Mouse (Mus musculus): ENCODE measurements at regions not wholly inside any gene's neighbourhood (a gene's known extent, or its start where the extent isn't known, plus 50 kb on each side); places are given as distances from the start of the nearest gene placed in this dataset.
A peak's percentile ranks its signal among the peaks of the same experiment; 100 is the strongest.

GRCm38 (mm10) chr15:11605677-11606076 is 206.2 kb upstream of the Tars start:
- intact Hi-C loops (cut with DNase I), result no loop called here
- H3K4me3 ChIP-seq, result no peak overlapping the region
- no peak overlapping the region for H3K27ac ChIP-seq
- TF ChIP-seq CTCF (IDR thresholded peaks at IDR 0.05), result no peak
- no peak for DNase-seq (ENCODE audit: extremely low spot score in 1 of 2, low spot score in 2 of 2)

GRCm38 (mm10) chr15:11597021-11597420 is 197.6 kb upstream of the Tars start:
- no peak overlapping the region for H3K4me3 ChIP-seq
- intact Hi-C loops (cut with DNase I), result no loop called here
- H3K27ac ChIP-seq, result no peak overlapping the region
- TF ChIP-seq CTCF (IDR thresholded peaks at IDR 0.05), result no peak
- no peak for DNase-seq (ENCODE audit: extremely low spot score in 1 of 2, low spot score in 2 of 2)

- H3K27ac ChIP-seq, result no peak overlapping the region
- intact Hi-C loops (cut with DNase I), result loop anchor here (1.0 to 5.0 kb wide), 4 partner anchors 162 to 376 kb away; partner anchors contain the start of gene Npr3
- DNase-seq (ENCODE audit: extremely low spot score in 1 of 2, low spot score in 2 of 2), result peak; percentile 12 to 16
- peak; percentile 72 for TF ChIP-seq CTCF (IDR thresholded peaks at IDR 0.05)
- H3K4me3 ChIP-seq, result no peak overlapping the region
Observed at GRCm38 (mm10) chr15:11590542-11591116, 191.2 kb upstream of the Tars start.

- intact Hi-C loops (cut with DNase I), result loop anchor here (1.0 to 5.0 kb wide), 5 partner anchors 163 to 377 kb away; partner anchors contain the start of gene Npr3
- Histone ChIP-seq H3K4me3 (no peak overlapping the region), H3K27ac (no peak overlapping the region)
- TF ChIP-seq CTCF (IDR thresholded peaks at IDR 0.05), result no peak
- no peak for DNase-seq (ENCODE audit: extremely low spot score in 1 of 2, low spot score in 2 of 2)
Observed at GRCm38 (mm10) chr15:11589795-11590194, 190.3 kb upstream of the Tars start.

GRCm38 (mm10) chr15:11586384-11586783 is 186.9 kb upstream of the Tars start:
- intact Hi-C loops (cut with DNase I), result loop anchor here (5.0 kb wide), 1 partner anchor 179 kb away; no protein-coding TSS in a partner anchor
- no peak for TF ChIP-seq CTCF (IDR thresholded peaks at IDR 0.05)
- DNase-seq (ENCODE audit: extremely low spot score in 1 of 2, low spot score in 2 of 2), result no peak
- Histone ChIP-seq H3K27ac (no peak overlapping the region), H3K4me3 (no peak overlapping the region)

- no peak for DNase-seq (ENCODE audit: extremely low spot score in 1 of 2, low spot score in 2 of 2)
- Histone ChIP-seq H3K4me3 (no peak overlapping the region), H3K27ac (no peak overlapping the region)
- intact Hi-C loops (cut with DNase I), result no loop called here
- no peak for TF ChIP-seq CTCF (IDR thresholded peaks at IDR 0.05)
Observed at GRCm38 (mm10) chr15:11584155-11584554, 184.7 kb upstream of the Tars start.

GRCm38 (mm10) chr15:11578331-11578730 is 178.9 kb upstream of the Tars start:
- H3K27ac ChIP-seq, result no peak overlapping the region
- TF ChIP-seq CTCF (IDR thresholded peaks at IDR 0.05), result no peak
- intact Hi-C loops (cut with DNase I), result no loop called here
- DNase-seq (ENCODE audit: extremely low spot score in 1 of 2, low spot score in 2 of 2), result no peak
- H3K4me3 ChIP-seq, result no peak overlapping the region

GRCm38 (mm10) chr15:11574359-11574758 is 174.9 kb upstream of the Tars start:
- no peak for DNase-seq (ENCODE audit: extremely low spot score in 1 of 2, low spot score in 2 of 2)
- Histone ChIP-seq H3K27ac (no peak overlapping the region), H3K4me3 (no peak overlapping the region)
- TF ChIP-seq CTCF (IDR thresholded peaks at IDR 0.05), result no peak
- intact Hi-C loops (cut with DNase I), result no loop called here

- TF ChIP-seq CTCF (IDR thresholded peaks at IDR 0.05), result no peak
- intact Hi-C loops (cut with DNase I), result no loop called here
- no peak for DNase-seq (ENCODE audit: extremely low spot score in 1 of 2, low spot score in 2 of 2)
- no peak overlapping the region for H3K27ac ChIP-seq
- no peak overlapping the region for H3K4me3 ChIP-seq
Observed at GRCm38 (mm10) chr15:11573496-11573895, 174.0 kb upstream of the Tars start.

- no peak overlapping the region for H3K4me3 ChIP-seq
- DNase-seq (ENCODE audit: extremely low spot score in 1 of 2, low spot score in 2 of 2), result no peak
- intact Hi-C loops (cut with DNase I), result no loop called here
- TF ChIP-seq CTCF (IDR thresholded peaks at IDR 0.05), result no peak
- no peak overlapping the region for H3K27ac ChIP-seq
Observed at GRCm38 (mm10) chr15:11572063-11572462, 172.6 kb upstream of the Tars start.

- TF ChIP-seq CTCF (IDR thresholded peaks at IDR 0.05), result no peak
- Histone ChIP-seq H3K27ac (no peak overlapping the region), H3K4me3 (no peak overlapping the region)
- intact Hi-C loops (cut with DNase I), result no loop called here
- DNase-seq (ENCODE audit: extremely low spot score in 1 of 2, low spot score in 2 of 2), result no peak
Observed at GRCm38 (mm10) chr15:11565503-11566031, 166.1 kb upstream of the Tars start.

GRCm38 (mm10) chr15:11552568-11552967 is 153.1 kb upstream of the Tars start:
- intact Hi-C loops (cut with DNase I), result no loop called here
- Histone ChIP-seq H3K4me3 (no peak overlapping the region), H3K27ac (no peak overlapping the region)
- no peak for DNase-seq (ENCODE audit: extremely low spot score in 1 of 2, low spot score in 2 of 2)
- no peak for TF ChIP-seq CTCF (IDR thresholded peaks at IDR 0.05)

GRCm38 (mm10) chr15:11552110-11552509 is 152.6 kb upstream of the Tars start:
- TF ChIP-seq CTCF (IDR thresholded peaks at IDR 0.05), result no peak
- intact Hi-C loops (cut with DNase I), result no loop called here
- no peak overlapping the region for H3K4me3 ChIP-seq
- DNase-seq (ENCODE audit: extremely low spot score in 1 of 2, low spot score in 2 of 2), result no peak
- H3K27ac ChIP-seq, result no peak overlapping the region
